Mouse (Mus musculus) G1E (cell line): ENCODE measurements around the gene Krtap4-7.

Experiments used
- CTCF ChIP-seq: IDR thresholded peaks from 2 replicates; pipeline ENCODE4 v1.5.1; 2012; ENCODE audit warnings: low read depth, low read length, inconsistent platforms, mixed read lengths
- GATA1 ChIP-seq: IDR thresholded peaks from 2 replicates; pipeline ENCODE4 v1.6.1; 2012; ENCODE audit warnings: borderline replicate concordance, low read length, inconsistent platforms, mixed read lengths
- GATA2 ChIP-seq: IDR thresholded peaks from 2 replicates; pipeline ENCODE4 v1.6.1; 2012; ENCODE audit warnings: low read depth, low read length, inconsistent platforms, borderline replicate concordance
- POLR2AphosphoS5 ChIP-seq: IDR thresholded peaks from 2 replicates; pipeline ENCODE4 v1.6.1; 2012; ENCODE audit warnings: low read depth, low read length, inconsistent platforms; ENCODE audit not compliant: insufficient replicate concordance
- TAL1 ChIP-seq: conservative IDR thresholded peaks from 2 replicates; pipeline ENCODE4 v1.6.1; 2012; ENCODE audit warnings: low read depth, low read length, inconsistent platforms, mixed read lengths

DNA sequence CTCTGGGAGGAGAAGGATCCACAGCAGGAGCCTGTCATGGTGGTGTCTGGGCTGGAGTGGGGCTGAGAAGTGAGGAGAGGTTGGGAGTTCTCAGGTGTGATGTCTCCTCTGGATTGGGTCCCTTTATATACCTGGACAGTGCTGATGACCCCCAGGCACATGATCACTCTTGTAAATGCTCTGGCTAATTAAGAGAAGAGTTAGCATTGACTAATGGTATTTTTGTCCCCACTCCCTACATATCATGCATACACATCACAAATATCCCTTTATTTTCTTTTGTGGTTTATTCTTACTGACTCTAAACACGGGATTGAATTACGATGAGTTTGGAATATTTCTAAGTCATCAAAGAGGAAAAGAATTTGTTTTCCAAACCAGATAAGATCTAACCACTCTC lies 23.6 kb downstream of the Krtap4-7 start, which contains the start of gene Gm11562:
- TF ChIP-seq CTCF = no peak
- TF ChIP-seq GATA1 = no peak
- TF ChIP-seq TAL1 = no peak
- TF ChIP-seq POLR2AphosphoS5 = no peak
- TF ChIP-seq GATA2 = no peak
